Mouse (Mus musculus): ENCODE results near the gene Fnbp1. TPM values are rescaled to one million over a fixed set of nuclear protein-coding genes. Genes with fewer than 3 reads are reported as not detected.

Gene Fnbp1
- polyA plus RNA-seq, 1 experiment from 2014 or later = 15.7 TPM

DNA sequence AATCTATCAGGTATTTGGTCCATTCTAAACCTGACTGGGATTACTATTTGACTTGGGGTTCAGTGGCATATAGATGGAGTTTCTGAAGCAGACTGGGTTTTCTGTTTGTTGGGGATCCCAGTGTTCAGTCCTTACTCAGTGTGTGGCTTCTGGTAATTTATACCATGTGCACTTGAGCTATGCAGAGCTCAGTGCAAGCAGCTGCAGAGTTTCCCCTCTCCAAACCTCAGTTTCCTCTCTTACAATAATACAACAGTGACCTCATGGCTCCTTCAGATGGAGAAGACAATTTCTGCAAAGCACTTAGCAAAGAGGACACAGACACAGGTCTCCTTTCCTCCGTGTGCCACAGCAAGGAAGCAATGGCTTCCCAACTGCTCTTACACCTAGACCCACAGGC is 3.1 kb upstream of the Fnbp1 start:
- Histone ChIP-seq H3K4me3 (ENCODE audit: low read depth, low read length) (no peak overlapping the region), H3K9ac (ENCODE audit: low read length) (no peak overlapping the region), H3K4me1 (replicated peaks; ENCODE audit: control insufficient read depth, insufficient read depth) (no peaks in the 10 kb centered on the region), H3K36me3 (ENCODE audit: control insufficient read depth, insufficient read depth, low read length) (peaks cover 3% of the 10 kb centered on the region; the same call in 1 of the 2 replicates), H3K9me3 (ENCODE audit: control insufficient read depth, low read length) (no peaks in the 10 kb centered on the region), H3K4me2 (replicated peaks; ENCODE audit: low read depth) (no peak overlapping the region), H3K27me3 (ENCODE audit: control insufficient read depth, insufficient read depth, low read length) (no peaks in the 10 kb centered on the region), H3K27ac (replicated peaks) (no peak overlapping the region)
- ATAC-seq (ENCODE audit: low FRiP score, low TSS enrichment) (no peak), DNase-seq (ENCODE audit: low spot score) (no peak)
- 89% methylated on average over 1 of the region's 1 CpGs for WGBS
- no peak for TF ChIP-seq CTCF (IDR thresholded peaks at IDR 0.05; ENCODE audit: low read depth)
- no peak for TF ChIP-seq EP300 (optimal IDR thresholded peaks at IDR 0.05)

- H3K4me2 ChIP-seq (replicated peaks; ENCODE audit: low read depth) = no peak overlapping the region
- H3K4me3 ChIP-seq (ENCODE audit: low read depth, low read length) = no peak overlapping the region
- H3K9ac ChIP-seq (ENCODE audit: low read length) = no peak overlapping the region
- 66% methylated on average over 16 of the region's 16 CpGs for WGBS
- no peak for DNase-seq (ENCODE audit: low spot score)
- H3K36me3 ChIP-seq (ENCODE audit: control insufficient read depth, insufficient read depth, low read length) = peaks cover 3% of the 10 kb centered on the region; the same call in 1 of the 2 replicates
- no peak for TF ChIP-seq EP300 (optimal IDR thresholded peaks at IDR 0.05)
- TF ChIP-seq CTCF (IDR thresholded peaks at IDR 0.05; ENCODE audit: low read depth) = no peak
- H3K27me3 ChIP-seq (ENCODE audit: control insufficient read depth, insufficient read depth, low read length) = no peaks in the 10 kb centered on the region
- H3K4me1 ChIP-seq (replicated peaks; ENCODE audit: control insufficient read depth, insufficient read depth) = no peaks in the 10 kb centered on the region
- no peak for ATAC-seq (ENCODE audit: low FRiP score, low TSS enrichment)
- no peak overlapping the region for H3K27ac ChIP-seq (replicated peaks)
- no peaks in the 10 kb centered on the region for H3K9me3 ChIP-seq (ENCODE audit: control insufficient read depth, low read length)
These were observed 2.2 kb upstream of the Fnbp1 start for GRCm38 (mm10) chr2:31143768-31144695.

- no peak overlapping the region for H3K9ac ChIP-seq (ENCODE audit: low read length)
- H3K36me3 ChIP-seq (ENCODE audit: control insufficient read depth, insufficient read depth, low read length) = peaks cover 3% of the 10 kb centered on the region; the same call in 1 of the 2 replicates
- H3K4me3 ChIP-seq (ENCODE audit: low read depth, low read length) = no peak overlapping the region
- WGBS = 62% methylated on average over 6 of the region's 6 CpGs
- no peaks in the 10 kb centered on the region for H3K9me3 ChIP-seq (ENCODE audit: control insufficient read depth, low read length)
- no peak overlapping the region for H3K4me2 ChIP-seq (replicated peaks; ENCODE audit: low read depth)
- TF ChIP-seq EP300 (optimal IDR thresholded peaks at IDR 0.05) = no peak
- no peak for TF ChIP-seq CTCF (IDR thresholded peaks at IDR 0.05; ENCODE audit: low read depth)
- no peaks in the 10 kb centered on the region for H3K4me1 ChIP-seq (replicated peaks; ENCODE audit: control insufficient read depth, insufficient read depth)
- no peaks in the 10 kb centered on the region for H3K27me3 ChIP-seq (ENCODE audit: control insufficient read depth, insufficient read depth, low read length)
- no peak overlapping the region for H3K27ac ChIP-seq (replicated peaks)
- no peak for ATAC-seq (ENCODE audit: low FRiP score, low TSS enrichment)
- no peak for DNase-seq (ENCODE audit: low spot score)
These were observed 1.5 kb upstream of the Fnbp1 start for GRCm38 (mm10) chr2:31143326-31143725.

GRCm38 (mm10) chr2:31142505-31142904 is 697 bp upstream of the Fnbp1 start:
- peak overlapping the region; percentile 73 for H3K27ac ChIP-seq (replicated peaks)
- H3K4me1 ChIP-seq (replicated peaks; ENCODE audit: control insufficient read depth, insufficient read depth) = no peaks in the 10 kb centered on the region
- H3K4me3 ChIP-seq (ENCODE audit: low read depth, low read length) = peak overlapping the region; percentile 98
- H3K9ac ChIP-seq (ENCODE audit: low read length) = peak overlapping the region; percentile 96
- 36% methylated on average over 3 of the region's 3 CpGs for WGBS
- TF ChIP-seq EP300 (optimal IDR thresholded peaks at IDR 0.05) (no peak), CTCF (IDR thresholded peaks at IDR 0.05; ENCODE audit: low read depth) (peak; percentile 63)
- H3K27me3 ChIP-seq (ENCODE audit: control insufficient read depth, insufficient read depth, low read length) = no peaks in the 10 kb centered on the region
- no peaks in the 10 kb centered on the region for H3K9me3 ChIP-seq (ENCODE audit: control insufficient read depth, low read length)
- H3K36me3 ChIP-seq (ENCODE audit: control insufficient read depth, insufficient read depth, low read length) = no peaks in the 10 kb centered on the region
- peak overlapping the region; percentile 82 for H3K4me2 ChIP-seq (replicated peaks; ENCODE audit: low read depth)
- no peak for ATAC-seq (ENCODE audit: low FRiP score, low TSS enrichment)
- DNase-seq (ENCODE audit: low spot score) = no peak

GRCm38 (mm10) chr2:31141074-31141866 is 538 bp downstream of the Fnbp1 start:
- ATAC-seq (ENCODE audit: low FRiP score, low TSS enrichment) (peak; percentile 62), DNase-seq (ENCODE audit: low spot score) (peak; percentile 42)
- H3K36me3 ChIP-seq (ENCODE audit: control insufficient read depth, insufficient read depth, low read length) = no peaks in the 10 kb centered on the region
- no peaks in the 10 kb centered on the region for H3K27me3 ChIP-seq (ENCODE audit: control insufficient read depth, insufficient read depth, low read length)
- under 1% methylated on average over 68 of the region's 78 CpGs for WGBS
- H3K9me3 ChIP-seq (ENCODE audit: control insufficient read depth, low read length) = no peaks in the 10 kb centered on the region
- H3K27ac ChIP-seq (replicated peaks) = peak overlapping the region; percentile 88
- peak overlapping the region; percentile 82 for H3K4me2 ChIP-seq (replicated peaks; ENCODE audit: low read depth)
- TF ChIP-seq CTCF (IDR thresholded peaks at IDR 0.05; ENCODE audit: low read depth) = no peak
- no peak for TF ChIP-seq EP300 (optimal IDR thresholded peaks at IDR 0.05)
- H3K4me3 ChIP-seq (ENCODE audit: low read depth, low read length) = peak overlapping the region; percentile 98
- H3K9ac ChIP-seq (ENCODE audit: low read length) = peak overlapping the region; percentile 96
- no peaks in the 10 kb centered on the region for H3K4me1 ChIP-seq (replicated peaks; ENCODE audit: control insufficient read depth, insufficient read depth)
